Mouse (Mus musculus) ovary, adult 18-20 months (tissue): ENCODE measurements around the gene Usp3.

ENCODE experiments used
- DNase-seq: peaks from one replicate; pipeline ENCODE4 v3.0.0; 2022; ENCODE audit warnings: low spot score, mixed read lengths

The Usp3 gene

DNA sequence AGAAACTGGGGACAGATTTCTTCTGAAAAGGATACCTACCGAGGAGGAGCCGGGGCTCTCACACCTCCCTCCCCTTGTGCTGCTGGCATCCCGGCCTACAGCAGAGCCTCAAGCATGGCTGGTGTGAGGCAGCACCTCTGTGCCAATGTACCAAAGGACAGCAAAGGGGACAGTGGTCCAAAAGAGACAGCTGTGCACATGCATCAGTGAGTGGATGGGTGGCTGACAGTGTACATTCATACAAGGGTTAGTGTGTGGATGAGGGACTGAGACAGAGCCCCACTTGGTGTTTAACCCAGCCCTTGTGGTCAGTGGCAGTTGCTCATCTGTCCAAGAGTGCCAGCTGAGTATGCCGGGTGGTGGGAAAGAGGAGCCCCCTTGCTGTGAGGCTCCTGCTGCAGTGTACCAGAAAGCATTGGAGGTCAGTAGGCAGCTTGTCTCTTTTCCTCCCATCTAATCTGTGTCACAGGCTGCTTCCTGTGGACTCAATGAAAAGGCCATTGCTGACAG, 84.0 kb downstream of the Usp3 start:
- DNase-seq, result no peak

DNA sequence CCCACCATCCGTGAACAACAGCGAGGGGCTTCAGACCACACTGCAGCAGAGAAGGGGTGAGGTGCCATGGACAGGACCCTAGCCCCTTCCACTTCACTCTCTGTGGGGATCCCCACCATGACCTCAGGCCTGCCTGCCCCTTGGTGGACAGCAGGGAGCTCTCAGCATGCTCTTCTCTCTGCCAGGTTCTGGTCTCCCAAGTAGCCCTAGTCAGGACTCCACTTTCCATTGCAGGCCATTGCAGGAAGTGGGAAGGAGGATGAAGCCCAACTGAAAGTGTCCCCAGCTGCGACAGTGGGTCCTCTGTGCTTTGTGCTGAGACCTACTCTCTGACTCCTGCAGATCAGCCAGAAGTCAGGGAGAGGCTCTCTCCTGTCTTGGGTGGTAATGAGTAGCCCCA, 85.3 kb downstream of the Usp3 start:
- no peak for DNase-seq

DNA sequence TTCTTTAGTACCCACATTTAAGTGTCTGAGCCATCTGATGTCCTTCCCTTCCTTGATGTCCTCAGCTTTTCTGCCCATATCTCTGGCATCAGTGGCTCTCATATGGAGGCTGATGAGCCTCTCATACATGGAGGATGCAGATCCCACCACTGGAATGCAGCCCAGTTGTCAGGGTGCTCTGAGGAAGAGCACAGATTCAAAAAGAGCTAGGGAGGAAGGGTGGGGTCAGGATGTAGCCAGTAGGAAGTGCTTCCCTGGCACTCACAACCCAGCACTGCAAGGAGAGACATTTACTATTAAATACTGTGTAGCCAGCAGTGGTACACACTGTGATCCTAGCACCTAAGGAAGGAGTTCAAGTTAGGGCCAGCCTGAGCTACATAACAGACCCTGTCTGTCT, 86.5 kb downstream of the Usp3 start:
- DNase-seq, result no peak

DNA sequence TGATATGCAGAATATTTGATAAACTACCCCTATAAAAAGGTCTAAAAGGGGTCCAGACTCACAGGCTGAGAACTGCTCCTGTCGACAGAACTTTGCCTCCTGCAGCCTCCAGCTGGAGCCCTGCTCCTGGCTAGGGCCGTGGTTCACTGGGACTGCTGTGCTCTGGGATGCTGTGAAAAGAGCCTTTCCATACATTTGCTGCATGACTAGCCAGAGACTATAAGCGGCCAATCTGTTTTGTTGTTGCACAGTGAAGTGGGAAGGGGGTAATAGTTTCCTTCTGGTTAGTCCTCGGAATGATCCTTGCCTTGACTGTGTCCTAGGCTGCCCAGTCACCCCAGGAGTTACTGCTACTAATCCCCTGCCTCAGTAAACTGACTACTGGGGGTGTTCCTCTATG, 86.9 kb downstream of the Usp3 start:
- DNase-seq, result no peak

DNA sequence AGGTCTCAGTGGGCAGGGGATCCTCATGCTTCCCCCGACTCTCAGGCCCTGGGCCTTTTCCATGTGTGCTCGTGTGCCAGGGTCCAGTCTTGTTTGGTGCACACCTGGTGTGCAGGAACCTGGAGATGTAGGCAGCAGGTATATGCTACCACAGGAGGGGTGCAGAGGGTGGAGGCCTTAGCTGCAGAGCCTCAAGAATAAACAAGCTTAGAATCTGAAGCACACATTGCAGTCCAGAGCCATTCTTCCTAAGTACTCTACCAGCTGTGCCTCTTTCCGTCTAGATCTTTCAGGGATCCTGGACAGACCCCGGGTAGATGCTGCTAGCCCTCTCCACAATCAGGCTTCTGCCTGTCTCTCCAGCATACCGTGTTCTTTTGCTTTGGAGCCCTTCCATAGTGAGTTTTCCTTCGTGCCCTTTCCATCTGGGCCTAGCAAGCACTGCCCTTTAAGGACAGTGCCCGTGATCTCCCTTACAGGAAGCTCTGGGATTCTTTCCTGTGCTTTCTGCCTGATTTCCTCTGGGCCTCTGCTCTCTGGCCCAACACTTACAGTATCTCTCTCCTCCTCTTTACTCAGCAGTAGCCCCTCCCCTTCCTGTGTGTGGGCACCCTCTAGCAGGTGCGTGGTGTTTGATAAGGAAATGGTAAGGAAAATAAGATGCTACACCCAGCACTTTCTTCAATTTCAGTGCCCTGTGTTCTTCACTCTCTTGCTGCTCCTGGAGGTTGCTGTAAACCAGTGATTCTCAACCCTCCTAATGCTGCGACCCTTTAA, 87.6 kb downstream of the Usp3 start:
- no peak for DNase-seq

DNA sequence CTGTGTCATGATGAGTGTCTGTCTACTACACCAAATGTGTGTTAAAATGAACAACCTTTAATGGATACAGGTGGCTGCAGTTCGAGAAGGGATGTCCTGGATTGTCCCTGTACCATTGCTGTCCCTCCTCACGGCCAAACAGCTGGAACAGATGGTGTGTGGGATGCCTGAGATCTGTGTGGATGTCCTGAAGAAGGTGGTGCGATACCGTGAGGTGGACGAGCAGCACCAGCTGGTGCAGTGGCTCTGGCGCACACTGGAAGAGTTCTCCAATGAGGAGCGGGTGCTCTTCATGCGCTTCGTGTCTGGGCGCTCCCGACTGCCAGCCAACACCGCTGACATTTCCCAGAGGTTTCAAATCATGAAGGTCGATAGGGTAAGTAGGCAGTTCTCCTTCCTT, 88.4 kb downstream of the Usp3 start:
- DNase-seq, result no peak

DNA sequence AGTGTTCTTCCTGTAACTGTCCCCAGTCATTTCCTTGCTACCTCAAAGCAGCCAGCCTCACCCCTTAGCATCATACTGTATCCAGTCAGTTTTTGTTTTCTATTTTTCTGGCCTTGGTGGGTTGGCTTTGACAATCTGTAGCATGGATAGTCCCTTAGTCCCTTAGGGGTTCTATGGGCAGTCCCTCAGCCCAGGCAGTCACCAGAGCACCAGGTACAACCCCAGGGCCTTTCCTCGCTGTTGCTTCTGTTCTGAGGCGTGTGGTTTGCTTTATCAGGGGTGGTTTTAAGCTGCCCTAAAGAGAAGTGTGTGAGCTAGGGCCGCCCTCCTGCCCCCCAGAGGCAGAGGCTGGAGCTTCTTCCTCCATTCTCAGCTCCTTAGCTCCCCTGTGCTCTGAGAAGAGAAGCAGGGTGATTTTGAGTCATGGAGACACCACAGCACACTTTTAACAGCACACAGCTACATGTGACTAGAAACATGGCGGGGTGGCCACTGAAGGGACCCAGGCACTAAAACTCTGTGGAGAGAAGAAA, 89.0 kb downstream of the Usp3 start:
- DNase-seq, result no peak

DNA sequence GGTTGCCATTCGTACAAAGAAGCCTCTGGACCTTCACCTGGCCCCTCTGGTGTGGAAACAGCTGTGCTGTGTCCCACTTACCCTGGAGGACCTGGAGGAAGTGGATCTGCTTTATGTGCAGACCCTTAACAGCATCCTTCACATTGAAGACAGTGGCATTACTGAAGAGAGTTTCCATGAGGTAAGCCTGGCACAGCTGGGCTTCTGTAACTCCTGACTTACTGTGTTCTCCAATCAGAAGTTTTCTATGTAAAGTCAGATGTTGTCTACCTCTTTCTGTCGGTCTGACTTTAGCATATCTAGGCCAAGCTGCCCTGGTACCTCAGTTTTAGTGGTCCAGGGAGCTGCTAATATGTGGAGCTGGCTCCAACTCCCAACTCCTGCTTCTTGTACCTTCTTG, 91.7 kb downstream of the Usp3 start:
- DNase-seq, result no peak

DNA sequence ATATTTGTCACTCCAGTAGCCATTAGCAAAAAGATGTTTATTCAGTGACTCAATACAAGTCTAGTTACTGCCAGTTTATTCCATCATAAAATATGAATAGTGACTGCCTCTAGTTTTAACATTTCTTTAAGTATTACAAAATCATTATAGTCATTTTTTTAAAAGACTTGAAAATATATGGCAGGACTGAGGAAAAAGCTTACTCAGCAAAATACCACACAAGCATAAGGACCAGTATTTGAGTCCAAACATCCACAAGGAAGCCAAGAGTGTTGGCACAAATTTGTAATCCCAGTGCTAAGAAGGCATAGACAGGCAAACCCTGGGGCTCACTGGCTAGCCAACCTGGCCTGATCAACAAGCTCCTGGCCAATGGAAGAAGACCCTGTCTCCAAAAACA, 99.0 kb downstream of the Usp3 start:
- DNase-seq, result no peak

DNA sequence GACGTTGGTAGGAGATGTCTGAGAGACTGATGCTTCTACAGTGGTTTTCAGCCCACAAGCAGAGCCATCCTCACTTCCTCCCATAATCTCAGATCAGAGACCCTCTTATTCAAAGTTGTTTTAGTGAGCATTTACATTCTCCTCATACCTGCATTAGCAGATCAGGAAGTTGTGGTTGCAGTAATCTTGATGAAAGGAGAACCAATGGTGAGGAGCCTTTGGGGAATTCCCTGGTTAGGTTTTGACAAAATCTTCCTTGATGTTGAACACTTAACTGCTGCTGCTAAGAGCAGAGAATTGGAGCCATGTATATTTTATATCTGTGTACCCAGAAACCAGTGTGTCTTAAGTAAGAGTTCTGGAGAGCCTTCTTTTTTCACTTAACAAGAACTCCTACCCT, 100.6 kb downstream of the Usp3 start:
- no peak for DNase-seq

DNA sequence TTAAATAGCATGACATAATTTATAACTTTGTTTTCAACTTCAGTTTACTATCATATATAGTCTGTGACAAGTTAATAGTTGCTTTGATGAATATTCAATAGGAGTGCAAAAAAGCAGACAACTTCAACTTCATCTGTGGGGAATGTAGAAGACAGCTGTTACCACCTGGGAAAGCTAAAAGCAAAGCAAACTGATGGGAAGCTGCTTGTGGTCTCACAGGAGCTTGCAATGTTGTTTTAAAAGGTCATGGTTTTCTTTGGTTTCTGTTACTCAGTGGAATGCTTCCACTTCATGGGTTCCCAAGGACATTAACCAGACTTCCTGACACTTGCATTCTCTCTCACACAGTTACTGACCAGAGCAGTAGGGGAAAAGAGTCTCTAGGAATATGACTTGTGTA, 104.2 kb downstream of the Usp3 start:
- DNase-seq, result no peak

DNA sequence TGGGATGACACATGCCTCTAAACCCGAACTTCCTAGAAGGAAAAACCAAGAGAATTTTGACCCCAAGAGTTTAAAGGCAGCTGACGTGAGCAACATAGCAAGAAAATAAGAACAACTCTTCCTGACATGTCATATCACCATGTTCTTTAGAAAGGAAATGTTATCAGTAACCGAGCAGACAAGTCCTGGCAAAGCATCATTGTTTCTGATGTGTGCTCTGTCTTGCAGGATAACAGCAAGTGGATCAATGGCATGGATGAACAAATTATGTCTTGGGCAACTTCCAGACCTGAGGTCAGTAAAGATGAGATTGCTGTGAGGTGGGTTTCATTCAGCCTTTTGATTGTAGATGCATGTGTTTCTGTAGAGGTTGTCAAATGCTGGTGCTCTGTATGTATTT, 109.5 kb downstream of the Usp3 start:
- no peak for DNase-seq

DNA sequence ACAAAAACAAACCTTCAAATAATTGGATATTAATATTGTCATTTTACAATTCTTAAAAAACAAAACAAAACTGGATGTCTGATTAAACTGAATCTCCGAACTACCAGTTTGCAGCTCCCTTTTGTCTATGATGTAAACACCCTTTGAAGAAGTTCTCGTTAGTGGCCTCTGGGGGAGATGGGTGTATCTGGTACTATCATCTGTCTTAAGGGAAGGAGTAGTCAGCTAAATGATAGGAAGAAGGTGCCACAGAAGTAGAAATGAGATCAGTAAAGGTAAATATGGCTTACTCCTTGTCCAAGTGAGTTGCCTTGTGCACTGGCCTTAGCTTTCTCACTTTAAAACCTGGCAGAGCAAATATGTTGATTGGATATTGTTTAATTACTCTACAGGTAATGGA, 115.2 kb downstream of the Usp3 start:
- DNase-seq, result no peak

DNA sequence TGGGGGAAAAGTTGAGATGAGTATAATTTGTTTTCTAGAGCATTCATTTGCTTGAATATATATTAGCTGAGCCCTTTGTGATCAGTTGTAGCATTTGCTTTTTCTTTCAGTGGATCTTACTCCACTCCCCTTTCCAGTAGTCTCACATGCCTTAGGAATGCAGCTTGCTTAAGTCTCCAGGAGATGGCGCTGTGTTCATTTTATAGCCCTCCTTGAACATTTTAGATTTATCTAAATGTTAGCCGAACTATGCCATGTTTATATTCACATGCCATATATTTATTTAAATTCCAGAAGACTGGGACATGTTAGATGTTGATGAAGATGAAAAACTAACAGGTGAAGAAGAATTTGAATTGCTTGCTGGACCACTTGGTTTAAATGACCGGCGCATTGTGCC, 127.9 kb downstream of the Usp3 start:
- no peak for DNase-seq
